Mouse (Mus musculus) liver, embryonic 15.5 days (tissue): ENCODE measurements around the gene Atp2b2. TPM values are rescaled to one million over a fixed set of nuclear protein-coding genes. Genes with fewer than 3 reads are reported as not detected.

ENCODE experiments used
- ATAC-seq: fragments of 200-750 bp; cut with Nextera tagmentation; 2 replicates; pipeline ENCODE4 v1.8.0; 2017; ENCODE audit warnings: moderate number of reproducible peaks, mild to moderate bottlenecking, moderate library complexity; ENCODE audit not compliant: insufficient read depth
- H3K27ac ChIP-seq: fragments of 300-500 bp; sonication (generic); replicated peaks from 2 replicates; pipeline ENCODE4 v1.5.1; 2015; ENCODE audit warnings: mild to moderate bottlenecking, inconsistent platforms
- H3K27me3 ChIP-seq: fragments of 300-500 bp; sonication (generic); 2 replicates; pipeline ENCODE4 v1.6.1; 2015; ENCODE audit warnings: mild to moderate bottlenecking, inconsistent platforms
- H3K36me3 ChIP-seq: fragments of 300-500 bp; sonication (generic); replicated peaks from 2 replicates; pipeline ENCODE4 v1.6.1; 2015; ENCODE audit warnings: moderate library complexity, mild to moderate bottlenecking, inconsistent platforms
- H3K4me1 ChIP-seq: fragments of 300-500 bp; sonication (generic); replicated peaks from 2 replicates; pipeline ENCODE4 v1.6.1; 2015; ENCODE audit warnings: inconsistent platforms
- H3K4me2 ChIP-seq: fragments of 300-500 bp; sonication (generic); 2 replicates; pipeline ENCODE4 v1.6.1; 2015; ENCODE audit warnings: moderate library complexity, mild to moderate bottlenecking, inconsistent platforms
- H3K4me3 ChIP-seq: fragments of 300-500 bp; sonication (generic); replicated peaks from 2 replicates; pipeline ENCODE4 v1.5.1; 2015; ENCODE audit warnings: mild to moderate bottlenecking, inconsistent platforms
- H3K9ac ChIP-seq: fragments of 300-500 bp; sonication (generic); 2 replicates; pipeline ENCODE4 v1.6.1; 2015; ENCODE audit warnings: moderate library complexity, mild to moderate bottlenecking, inconsistent platforms
- H3K9me3 ChIP-seq: fragments of 300-500 bp; sonication (generic); replicated peaks from 2 replicates; pipeline ENCODE4 v1.6.1; 2016; ENCODE audit warnings: inconsistent platforms
- WGBS: fragments of 180-500 bp; shearing (Covaris S2); methylation state at CpG from one replicate; pipeline ENCODE4 v1.1.7; 2015; ENCODE audit warnings: mixed read lengths; ENCODE audit not compliant: insufficient replicate concordance; 5-methylcytosine and 5-hydroxymethylcytosine counted together
- polyA plus RNA-seq: library from polyadenylated mRNA; unstranded; fragments of >200 nt; fragmentation: Nextera tagmentation; extraction: Ambion mirVana; gene quantifications from 2 replicates; pipeline ENCODE4 v1.2.1, GENCODE M21; 2015

The Atp2b2 gene
- polyA plus RNA-seq, 1 experiment from 2014 or later, result 1.9 TPM

DNA sequence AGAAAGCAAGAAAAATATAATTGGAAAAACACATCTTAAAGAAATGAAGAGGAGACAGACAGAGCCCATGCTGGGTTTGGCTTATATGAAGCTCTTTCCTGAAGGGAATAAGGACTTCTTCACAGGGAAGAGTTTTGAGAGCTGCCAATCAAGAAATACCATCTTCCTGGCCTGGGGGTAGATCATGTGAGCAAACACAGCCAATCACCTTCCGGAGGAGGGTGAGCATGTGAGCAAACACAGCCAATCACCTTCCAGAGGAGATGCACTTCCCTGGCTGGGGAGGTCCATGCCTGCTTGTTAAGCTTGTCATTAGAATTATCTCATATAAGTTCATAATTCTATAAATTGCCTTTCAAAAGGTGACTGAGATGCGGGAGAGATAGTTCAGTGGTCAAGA is 211.9 kb downstream of the Atp2b2 start:
- Histone ChIP-seq H3K27me3 (no peaks in the 10 kb centered on the region), H3K36me3 (no peaks in the 10 kb centered on the region), H3K4me3 (no peak overlapping the region), H3K4me2 (no peak overlapping the region), H3K9me3 (no peaks in the 10 kb centered on the region), H3K4me1 (no peaks in the 10 kb centered on the region), H3K27ac (no peak overlapping the region), H3K9ac (no peak overlapping the region)
- ATAC-seq, result no peak
- 71% methylated on average over 2 of the region's 2 CpGs for WGBS

- Histone ChIP-seq H3K4me2 (no peak overlapping the region), H3K9ac (no peak overlapping the region), H3K9me3 (no peaks in the 10 kb centered on the region), H3K27me3 (no peaks in the 10 kb centered on the region), H3K27ac (no peak overlapping the region), H3K36me3 (no peaks in the 10 kb centered on the region), H3K4me1 (no peaks in the 10 kb centered on the region), H3K4me3 (no peak overlapping the region)
- ATAC-seq, result no peak
- WGBS, result 68% methylated on average over 4 of the region's 4 CpGs
Observed at GRCm38 (mm10) chr6:113827309-113827708, 215.1 kb downstream of the Atp2b2 start.

DNA sequence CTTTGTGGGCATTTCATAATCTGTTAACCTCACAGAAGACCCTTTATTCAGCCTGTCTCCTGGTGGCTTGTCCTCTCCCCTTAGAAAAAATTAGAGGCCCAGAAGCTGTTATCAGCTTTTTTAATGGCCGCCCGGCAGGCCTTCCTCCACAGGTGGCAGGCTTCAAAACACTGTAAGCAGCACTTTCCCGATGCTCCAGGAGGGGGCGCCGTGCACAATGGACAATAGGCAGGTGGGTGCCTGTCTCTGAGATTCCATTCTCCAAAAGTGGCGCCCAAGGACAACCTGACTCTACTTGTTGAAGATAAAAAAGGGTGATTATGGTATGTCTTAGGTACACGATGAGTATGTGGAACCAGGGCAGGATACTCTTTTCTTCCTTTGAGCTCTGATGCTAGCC is 220.0 kb downstream of the Atp2b2 start:
- no peak for ATAC-seq
- no peaks in the 10 kb centered on the region for H3K4me1 ChIP-seq
- H3K9ac ChIP-seq, result no peak overlapping the region
- H3K4me3 ChIP-seq, result no peak overlapping the region
- H3K4me2 ChIP-seq, result no peak overlapping the region
- no peaks in the 10 kb centered on the region for H3K9me3 ChIP-seq
- H3K27ac ChIP-seq, result no peak overlapping the region
- WGBS, result 21% methylated on average over 7 of the region's 7 CpGs
- no peaks in the 10 kb centered on the region for H3K27me3 ChIP-seq
- no peaks in the 10 kb centered on the region for H3K36me3 ChIP-seq

DNA sequence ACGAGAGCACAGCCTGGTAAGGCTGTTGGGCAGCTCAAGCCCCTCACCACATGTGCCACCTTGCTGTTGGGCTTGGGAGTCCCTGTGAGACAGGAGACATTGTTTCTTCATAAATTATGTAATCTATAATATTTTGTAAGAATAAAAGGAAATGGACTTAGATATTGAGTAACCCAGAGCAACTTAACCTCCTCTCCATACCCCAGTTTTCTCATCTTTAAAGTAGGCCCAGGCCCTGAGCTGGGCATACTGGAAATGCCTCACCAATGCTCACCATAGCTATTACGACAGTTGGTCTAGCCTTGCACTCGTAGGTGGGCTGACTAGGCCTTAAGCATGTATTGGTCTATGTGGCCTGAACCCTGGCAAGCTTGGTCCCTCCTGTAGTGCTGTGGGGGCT is 225.7 kb downstream of the Atp2b2 start:
- H3K9ac ChIP-seq, result no peak overlapping the region
- H3K4me3 ChIP-seq, result no peak overlapping the region
- H3K36me3 ChIP-seq, result no peaks in the 10 kb centered on the region
- 61% methylated on average over 3 of the region's 3 CpGs for WGBS
- no peaks in the 10 kb centered on the region for H3K27me3 ChIP-seq
- no peak for ATAC-seq
- H3K27ac ChIP-seq, result no peak overlapping the region
- H3K9me3 ChIP-seq, result no peaks in the 10 kb centered on the region
- no peaks in the 10 kb centered on the region for H3K4me1 ChIP-seq
- no peak overlapping the region for H3K4me2 ChIP-seq

DNA sequence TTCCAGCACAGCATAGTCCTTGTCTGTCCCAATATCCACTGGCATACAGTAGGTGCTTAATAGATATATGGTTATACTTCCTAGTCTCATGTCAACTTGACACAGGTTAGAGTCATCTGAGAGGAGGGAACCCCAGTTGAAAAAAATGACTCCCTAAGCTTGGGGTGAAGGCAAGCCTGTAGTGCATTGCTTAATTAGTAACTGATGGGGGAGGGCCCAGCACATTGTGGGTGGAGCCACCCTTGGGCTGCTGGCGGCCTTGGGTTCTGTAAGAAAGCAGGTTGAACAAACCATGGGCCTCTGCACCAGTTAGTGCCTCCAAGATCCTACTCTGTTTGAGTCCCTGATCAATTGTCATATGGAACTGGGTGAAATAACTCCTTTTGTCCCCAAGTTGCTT is 231.0 kb downstream of the Atp2b2 start:
- H3K27me3 ChIP-seq, result no peaks in the 10 kb centered on the region
- WGBS, result 30% methylated on average over 1 of the region's 1 CpGs
- no peak overlapping the region for H3K4me3 ChIP-seq
- H3K9me3 ChIP-seq, result no peaks in the 10 kb centered on the region
- ATAC-seq, result no peak
- no peaks in the 10 kb centered on the region for H3K4me1 ChIP-seq
- no peaks in the 10 kb centered on the region for H3K36me3 ChIP-seq
- H3K27ac ChIP-seq, result no peak overlapping the region
- H3K9ac ChIP-seq, result no peak overlapping the region
- H3K4me2 ChIP-seq, result no peak overlapping the region

DNA sequence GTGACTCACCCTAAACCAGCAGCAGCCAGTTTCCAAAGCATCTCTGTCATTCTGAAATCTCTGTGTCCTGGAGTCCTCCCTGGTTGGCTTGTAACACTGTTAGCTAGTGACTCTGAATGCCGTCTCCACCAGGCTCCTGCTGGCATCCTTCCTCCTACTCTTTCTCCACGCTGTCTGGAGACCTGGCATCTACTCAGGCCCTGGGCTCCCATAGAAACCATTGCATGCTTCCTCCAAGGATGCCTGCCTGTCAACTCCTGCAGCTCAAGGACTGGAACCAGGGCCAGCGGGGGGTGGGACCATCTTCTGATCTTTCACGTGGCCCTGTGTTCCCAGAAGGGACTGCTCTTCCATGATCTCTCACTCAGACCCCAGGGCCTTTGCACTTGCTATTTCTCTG is 231.7 kb downstream of the Atp2b2 start:
- Histone ChIP-seq H3K27me3 (no peaks in the 10 kb centered on the region), H3K4me1 (no peaks in the 10 kb centered on the region), H3K9me3 (no peaks in the 10 kb centered on the region), H3K36me3 (no peaks in the 10 kb centered on the region), H3K9ac (no peak overlapping the region), H3K4me3 (no peak overlapping the region), H3K4me2 (no peak overlapping the region), H3K27ac (no peak overlapping the region)
- ATAC-seq, result no peak
- WGBS, result 51% methylated on average over 4 of the region's 4 CpGs

DNA sequence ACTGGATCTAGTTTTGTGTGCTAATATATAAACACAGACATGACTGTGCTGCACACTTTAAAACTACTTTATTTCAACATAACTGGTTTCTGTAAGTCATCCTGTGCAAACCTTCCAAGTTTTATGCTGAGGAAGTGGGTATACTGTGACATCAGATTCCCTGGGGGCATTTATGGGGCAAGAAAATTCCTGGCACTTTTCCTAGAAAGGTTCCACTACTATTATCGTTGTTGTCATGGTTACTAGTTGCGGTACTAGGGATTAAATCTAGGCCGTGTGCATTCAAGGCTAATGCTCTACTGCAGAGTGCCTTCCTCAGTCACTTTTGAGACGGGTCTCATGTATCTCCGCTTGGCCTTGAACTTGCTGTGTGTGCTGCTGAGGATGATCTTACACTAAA is 236.2 kb downstream of the Atp2b2 start:
- no peak overlapping the region for H3K9ac ChIP-seq
- no peaks in the 10 kb centered on the region for H3K9me3 ChIP-seq
- no peaks in the 10 kb centered on the region for H3K36me3 ChIP-seq
- no peaks in the 10 kb centered on the region for H3K4me1 ChIP-seq
- no peak for ATAC-seq
- no peak overlapping the region for H3K4me3 ChIP-seq
- WGBS, result 67% methylated on average over 5 of the region's 5 CpGs
- H3K27ac ChIP-seq, result no peak overlapping the region
- no peaks in the 10 kb centered on the region for H3K27me3 ChIP-seq
- no peak overlapping the region for H3K4me2 ChIP-seq

DNA sequence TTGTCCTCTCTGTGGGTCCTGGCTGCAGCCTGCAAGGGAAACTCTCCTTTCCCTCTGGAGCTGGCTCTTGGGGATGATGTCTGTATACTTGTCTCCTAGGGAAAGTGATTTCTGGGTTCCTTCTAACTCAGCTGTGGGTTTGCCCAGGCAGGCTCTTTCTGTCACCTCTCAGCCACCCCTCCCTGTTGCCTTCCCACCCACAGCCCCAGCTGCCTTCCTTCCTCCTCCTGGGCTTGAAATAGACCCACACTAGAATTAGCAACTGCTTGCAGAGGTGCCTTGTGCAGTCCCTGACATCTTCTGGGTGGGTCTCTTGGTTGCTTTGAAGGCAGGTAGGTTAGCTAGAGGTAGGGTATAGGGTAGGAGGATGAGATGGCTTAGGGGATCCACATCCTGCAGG is 241.2 kb downstream of the Atp2b2 start:
- Histone ChIP-seq H3K27me3 (no peaks in the 10 kb centered on the region), H3K9me3 (no peaks in the 10 kb centered on the region), H3K4me2 (no peak overlapping the region), H3K9ac (no peak overlapping the region), H3K4me1 (no peaks in the 10 kb centered on the region), H3K4me3 (no peak overlapping the region), H3K27ac (no peak overlapping the region), H3K36me3 (no peaks in the 10 kb centered on the region)
- ATAC-seq, result no peak

GRCm38 (mm10) chr6:113799915-113800314 is 242.5 kb downstream of the Atp2b2 start:
- H3K9me3 ChIP-seq, result no peaks in the 10 kb centered on the region
- no peak overlapping the region for H3K9ac ChIP-seq
- H3K27me3 ChIP-seq, result no peaks in the 10 kb centered on the region
- no peak for ATAC-seq
- no peak overlapping the region for H3K27ac ChIP-seq
- H3K36me3 ChIP-seq, result no peaks in the 10 kb centered on the region
- no peak overlapping the region for H3K4me3 ChIP-seq
- H3K4me1 ChIP-seq, result no peaks in the 10 kb centered on the region
- 26% methylated on average over 3 of the region's 3 CpGs for WGBS
- H3K4me2 ChIP-seq, result no peak overlapping the region

GRCm38 (mm10) chr6:113799349-113799748 is 243.1 kb downstream of the Atp2b2 start:
- H3K9me3 ChIP-seq, result no peaks in the 10 kb centered on the region
- WGBS, result 68% methylated on average over 9 of the region's 9 CpGs
- H3K36me3 ChIP-seq, result no peaks in the 10 kb centered on the region
- no peaks in the 10 kb centered on the region for H3K4me1 ChIP-seq
- no peaks in the 10 kb centered on the region for H3K27me3 ChIP-seq
- H3K9ac ChIP-seq, result no peak overlapping the region
- no peak for ATAC-seq
- H3K4me3 ChIP-seq, result no peak overlapping the region
- H3K27ac ChIP-seq, result no peak overlapping the region
- no peak overlapping the region for H3K4me2 ChIP-seq

DNA sequence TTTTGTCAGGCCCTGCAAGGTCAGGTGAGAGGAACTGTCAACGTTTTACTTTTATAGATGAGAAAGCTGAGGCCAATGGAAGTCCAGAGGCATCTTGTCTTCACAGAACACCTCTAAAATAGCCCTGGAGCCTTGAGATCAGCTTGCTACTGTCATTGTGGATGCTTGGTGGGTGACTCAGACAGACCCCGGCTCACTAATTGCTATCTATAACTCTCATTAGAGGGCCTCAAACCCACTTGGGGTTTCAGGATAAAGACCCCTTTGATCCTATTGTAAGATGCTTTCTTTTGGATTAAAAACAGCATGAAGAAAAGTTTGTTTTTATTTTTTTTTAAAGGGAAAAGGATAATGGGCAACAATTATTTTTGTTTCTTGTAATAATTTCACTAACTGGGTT is 243.5 kb downstream of the Atp2b2 start:
- Histone ChIP-seq H3K4me1 (no peaks in the 10 kb centered on the region), H3K9me3 (no peaks in the 10 kb centered on the region), H3K27ac (no peak overlapping the region), H3K4me2 (no peak overlapping the region), H3K36me3 (no peaks in the 10 kb centered on the region), H3K9ac (no peak overlapping the region), H3K4me3 (no peak overlapping the region), H3K27me3 (no peaks in the 10 kb centered on the region)
- WGBS, result 33% methylated on average over 2 of the region's 2 CpGs
- ATAC-seq, result no peak

DNA sequence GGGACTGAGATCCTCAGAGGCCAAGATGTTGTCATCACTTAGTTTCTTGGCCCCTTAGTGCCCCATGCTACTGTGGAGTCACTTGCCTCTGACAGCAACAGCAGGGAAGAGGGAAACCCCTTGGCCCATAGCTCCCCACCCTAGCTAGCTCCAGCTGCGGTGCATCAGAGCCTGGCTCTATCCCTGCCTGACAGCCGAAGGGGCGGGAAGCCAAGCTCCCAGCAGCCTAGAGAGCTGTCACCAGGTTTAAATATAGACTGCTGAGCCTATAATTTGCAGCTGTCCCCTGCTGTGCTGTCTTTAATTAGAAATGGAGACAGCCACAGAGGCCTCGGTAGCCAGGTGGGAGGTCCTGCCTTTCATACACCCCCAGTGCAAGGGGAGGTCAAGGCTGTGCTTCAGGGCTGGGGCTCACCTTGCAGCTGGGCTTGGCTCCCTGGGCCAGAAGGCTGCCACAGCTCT is 247.1 kb downstream of the Atp2b2 start:
- Histone ChIP-seq H3K27me3 (no peaks in the 10 kb centered on the region), H3K36me3 (no peaks in the 10 kb centered on the region), H3K4me3 (no peak overlapping the region), H3K4me1 (no peaks in the 10 kb centered on the region), H3K9me3 (no peaks in the 10 kb centered on the region), H3K4me2 (no peak overlapping the region), H3K9ac (no peak overlapping the region), H3K27ac (no peak overlapping the region)
- WGBS, result 21% methylated on average over 4 of the region's 4 CpGs
- no peak for ATAC-seq
